Mouse (Mus musculus): Measurements from ENCODE around the gene Nsl1.

GRCm38 (mm10) chr1:191053555-191053954 lies 9.3 kb upstream of the Nsl1 start:
- TF ChIP-seq POLR2A (IDR thresholded peaks at IDR 0.05; ENCODE audit: insufficient read length, low read depth) (no peak), POLR2AphosphoS2 (IDR thresholded peaks at IDR 0.05; ENCODE audit: insufficient read length, low read depth) (no peak), USF1 (IDR thresholded peaks at IDR 0.05; ENCODE audit: low read depth) (no peak), E2F4 (IDR thresholded peaks at IDR 0.05; ENCODE audit: insufficient read depth) (no peak), MAX (IDR thresholded peaks at IDR 0.05; ENCODE audit: low read depth) (no peak), TCF12 (IDR thresholded peaks at IDR 0.05; ENCODE audit: insufficient read depth, poor library complexity, severe bottlenecking) (no peak), TCF3 (IDR thresholded peaks at IDR 0.05; ENCODE audit: insufficient read length, low read depth) (no peak), MYOD1 (IDR thresholded peaks at IDR 0.05; ENCODE audit: control insufficient read depth in 1 of 3, insufficient read length in 2 of 3, low read depth in 2 of 3) (no peak), MYOG (IDR thresholded peaks at IDR 0.05; ENCODE audit: control insufficient read depth in 1 of 3, insufficient read depth in 1 of 3, insufficient read length in 2 of 3, low read depth in 2 of 3) (no peak)

Measured in myocyte (in vitro differentiated cells).